Mouse (Mus musculus) T-helper 2 cell (primary cell): ENCODE data around the gene Cdh15.

Experiments
- in situ Hi-C: fragments of 300-600 bp; cut with MboI, MseI; formaldehyde crosslinking; loops from one replicate; pipeline ENCODE4 v1.15.1; 2025; ENCODE audit warnings: high pct_unique_total_duplicates

Cdh15 gene

GRCm38 (mm10) chr8:122883671-122884070, 35.9 kb downstream of the Cdh15 start:
- in situ Hi-C loops: no loop called here

DNA sequence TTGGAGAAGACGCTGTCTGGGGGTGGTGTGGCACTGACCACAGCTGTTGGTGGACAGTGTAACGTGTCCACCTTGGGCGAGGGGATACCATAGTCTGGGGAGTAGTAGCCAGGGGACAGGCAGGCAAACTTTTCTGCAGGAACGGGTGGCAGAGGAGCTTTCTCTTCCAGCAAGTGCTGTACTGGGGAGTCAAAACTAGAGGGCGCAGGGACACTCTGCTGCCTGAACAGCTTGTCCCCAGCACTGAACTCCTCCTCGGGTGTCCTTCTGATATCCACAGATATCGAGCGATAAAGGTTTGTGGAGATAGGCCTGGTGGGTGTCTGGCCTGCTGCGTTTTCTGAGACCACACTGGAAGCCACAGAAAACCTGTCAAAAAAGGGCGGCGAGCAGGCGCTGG, 43.7 kb downstream of the Cdh15 start:
- in situ Hi-C loops: no loop called here

DNA sequence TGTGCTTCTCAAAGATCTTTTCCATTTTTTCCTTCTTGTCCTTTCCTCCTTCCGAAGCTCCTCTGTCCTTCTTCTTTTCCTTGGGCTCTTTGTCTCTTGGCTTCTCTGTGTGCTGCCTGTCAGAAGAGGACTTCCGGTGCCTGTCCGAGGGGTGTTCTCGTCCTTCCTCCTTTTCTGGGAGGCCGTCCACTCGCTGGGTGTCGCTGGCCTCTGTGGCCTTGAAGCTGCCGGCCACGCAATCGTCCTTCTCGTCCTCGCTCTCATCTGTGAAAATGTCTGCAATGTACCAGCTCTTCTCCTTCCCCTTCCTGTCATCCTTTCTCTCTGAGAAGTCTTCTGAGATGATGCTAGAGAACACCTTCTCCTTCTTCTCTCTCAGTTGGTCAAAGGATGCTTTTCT, 45.7 kb downstream of the Cdh15 start:
- in situ Hi-C loops: no loop called here

GRCm38 (mm10) chr8:122896317-122896716, 48.6 kb downstream of the Cdh15 start:
- in situ Hi-C loops: no loop called here

DNA sequence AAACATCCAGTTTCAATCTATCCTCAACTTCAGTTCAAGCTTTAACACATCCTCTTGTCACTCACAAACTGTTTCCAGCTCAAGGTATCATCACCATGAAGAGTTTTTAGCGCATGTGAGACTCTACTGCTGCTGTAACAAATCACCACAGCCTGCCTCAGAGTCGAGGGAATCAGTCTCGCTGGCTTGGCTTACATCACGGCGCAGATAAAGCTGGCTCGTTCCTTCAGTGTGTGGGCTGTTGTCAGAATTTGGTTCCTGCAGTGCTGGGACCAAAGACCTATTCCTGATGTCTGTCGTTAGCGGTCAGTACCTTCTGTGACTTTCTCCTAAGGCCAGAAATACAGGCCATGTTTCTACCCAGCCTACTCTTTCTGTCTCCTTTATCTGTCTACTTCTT, 49.4 kb downstream of the Cdh15 start:
- in situ Hi-C loops: no loop called here

DNA sequence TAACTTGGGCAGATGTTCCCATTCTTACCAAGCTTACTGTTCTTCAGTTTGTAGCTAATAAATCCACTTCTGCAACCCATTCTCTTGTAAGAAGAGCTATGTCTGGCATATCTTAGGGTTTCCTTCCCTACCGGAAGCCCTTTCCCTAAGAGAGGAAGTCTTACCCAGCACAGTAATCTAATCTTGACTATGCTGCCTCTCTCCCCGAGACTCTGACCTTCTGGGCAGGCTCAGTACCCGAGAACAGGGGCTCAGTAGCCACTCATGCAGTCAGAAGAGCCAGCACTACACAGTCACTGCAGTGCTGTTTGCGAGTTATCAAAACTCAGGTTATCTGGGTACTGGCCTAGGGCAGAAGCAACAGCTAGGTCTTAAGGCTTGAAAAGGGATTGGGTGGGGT, 50.3 kb downstream of the Cdh15 start:
- in situ Hi-C loops: no loop called here

DNA sequence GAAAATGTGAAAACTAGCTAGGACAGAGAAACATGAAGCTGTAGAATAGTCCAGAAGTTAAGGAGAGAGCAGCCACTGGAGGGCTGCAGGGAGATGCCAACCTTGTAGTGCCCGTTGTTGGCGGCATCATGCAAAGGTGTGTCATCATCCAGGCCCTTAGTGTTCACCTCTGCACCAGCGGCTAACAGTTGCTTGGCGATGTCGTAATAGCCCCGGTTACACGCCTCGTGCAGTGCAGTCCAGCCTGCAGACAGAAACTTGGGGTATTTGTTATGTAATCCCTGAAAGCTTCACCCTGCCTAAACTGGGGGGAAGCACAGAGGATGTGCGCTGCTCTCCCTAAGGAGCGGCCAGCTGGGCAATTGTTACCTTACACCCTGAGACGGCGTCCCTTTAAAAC, 50.7 kb downstream of the Cdh15 start:
- in situ Hi-C loops: no loop called here

- in situ Hi-C loops: no loop called here
Measured at GRCm38 (mm10) chr8:122899085-122899484, 51.3 kb downstream of the Cdh15 start.

DNA sequence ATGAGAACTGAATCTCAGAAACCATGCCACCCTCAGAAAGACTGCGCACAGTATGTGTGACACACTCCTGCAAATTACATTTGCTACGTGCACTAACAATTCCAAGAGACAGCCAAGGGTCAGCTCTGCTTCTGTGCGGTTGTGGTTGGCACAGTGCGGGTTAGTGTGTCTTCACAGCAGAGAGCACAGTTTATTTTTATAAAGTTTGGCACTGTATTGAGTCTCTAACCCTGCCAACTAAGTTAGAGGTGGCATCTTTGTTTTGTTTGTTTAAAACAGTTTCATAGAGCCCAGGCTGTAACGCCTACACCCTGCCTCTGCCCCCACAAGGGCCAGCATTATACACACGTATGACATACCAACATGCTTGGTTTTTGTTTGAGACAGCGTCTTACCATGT, 53.7 kb downstream of the Cdh15 start:
- in situ Hi-C loops: no loop called here

GRCm38 (mm10) chr8:122901892-122902515, 54.2 kb downstream of the Cdh15 start:
- in situ Hi-C loops: no loop called here

- in situ Hi-C loops: no loop called here
Measured at GRCm38 (mm10) chr8:122902581-122902980, 54.8 kb downstream of the Cdh15 start.

DNA sequence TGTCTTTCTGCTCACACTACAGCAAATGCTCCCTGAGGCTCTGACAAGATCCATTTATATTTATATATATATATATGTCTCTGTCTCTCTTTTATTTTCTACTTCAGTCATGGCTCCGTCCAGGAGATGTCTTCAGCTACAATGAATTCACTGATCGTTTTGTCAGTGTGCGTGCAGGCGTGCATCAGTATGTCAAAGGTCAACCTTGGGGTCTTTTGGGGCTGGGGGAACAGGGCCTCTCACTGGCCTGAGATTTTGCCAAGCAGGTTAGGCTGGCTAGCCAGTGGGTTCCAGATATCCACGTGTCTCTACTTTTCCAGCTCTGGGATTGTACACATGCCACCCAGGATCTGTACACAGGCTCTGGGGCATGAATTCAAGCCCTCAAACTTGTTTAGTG, 55.2 kb downstream of the Cdh15 start:
- in situ Hi-C loops: no loop called here

- in situ Hi-C loops: no loop called here
Measured at GRCm38 (mm10) chr8:122904496-122904895, 56.7 kb downstream of the Cdh15 start.

- in situ Hi-C loops: no loop called here
Measured at GRCm38 (mm10) chr8:122905346-122905745, 57.6 kb downstream of the Cdh15 start.

DNA sequence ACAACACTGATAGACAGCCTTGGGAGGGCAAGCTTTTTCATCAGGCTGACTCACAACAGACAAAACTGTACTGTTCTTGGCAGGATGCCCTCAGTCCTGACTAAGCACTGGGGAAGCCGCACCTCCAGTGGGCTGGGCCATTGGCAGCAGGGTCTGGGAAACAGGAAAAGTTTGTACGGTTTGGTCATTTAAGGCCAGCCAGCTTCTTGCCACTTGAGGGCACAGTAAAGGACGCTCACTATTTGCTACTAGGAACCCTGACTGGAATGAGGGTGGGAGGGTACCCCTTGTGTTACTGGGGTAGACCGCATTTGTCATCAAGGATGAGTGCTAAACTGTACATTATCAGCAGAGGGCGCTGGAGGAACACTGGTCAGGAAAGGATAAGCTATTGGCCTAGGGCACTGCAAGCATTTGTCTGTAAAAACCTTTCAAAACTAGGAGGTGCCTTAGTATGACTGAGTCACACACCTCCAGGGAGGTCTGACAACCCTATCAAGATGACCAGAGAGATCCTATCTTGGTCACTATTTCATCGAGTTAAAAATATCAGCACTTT, 58.8 kb downstream of the Cdh15 start:
- in situ Hi-C loops: no loop called here

DNA sequence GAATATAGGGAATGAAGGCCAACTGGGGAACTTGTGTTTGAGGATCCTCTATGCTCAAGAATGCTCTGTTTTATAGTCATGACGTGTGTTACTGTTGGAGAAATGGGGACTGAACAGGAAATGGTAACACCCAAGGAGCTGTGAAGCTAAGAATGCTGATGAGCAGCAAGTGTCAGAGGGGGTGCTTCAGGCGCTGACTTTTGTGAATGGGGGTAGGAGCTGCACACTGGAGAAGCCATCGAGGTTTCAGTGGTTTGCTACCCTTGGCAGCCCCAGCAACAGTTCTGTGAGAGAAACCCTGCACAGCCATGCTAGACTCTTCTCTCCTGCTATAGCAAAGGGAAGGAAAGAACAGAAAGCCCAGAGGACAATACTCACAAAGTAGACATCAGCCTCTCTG, 64.4 kb downstream of the Cdh15 start:
- in situ Hi-C loops: no loop called here

DNA sequence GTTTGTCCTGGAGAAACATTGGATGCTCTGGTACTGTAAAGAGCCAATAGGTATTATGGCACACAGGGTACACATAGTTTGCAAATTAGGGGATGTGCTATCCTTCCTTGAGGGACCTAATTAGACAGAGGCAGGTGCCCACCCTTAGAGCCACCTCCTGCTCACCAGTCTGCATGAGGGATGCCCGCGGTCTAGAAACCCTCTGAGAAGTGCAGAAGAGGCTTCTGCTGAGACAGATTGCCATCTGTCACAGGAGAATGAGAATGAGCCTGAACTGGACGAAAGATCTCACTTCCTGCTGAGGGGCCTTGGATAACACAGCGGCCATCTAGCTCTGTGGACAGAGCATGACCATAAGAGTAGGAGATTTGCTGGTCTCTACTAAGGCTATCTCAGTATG, 65.1 kb downstream of the Cdh15 start:
- in situ Hi-C loops: no loop called here

GRCm38 (mm10) chr8:122916766-122917165, 69.0 kb downstream of the Cdh15 start:
- in situ Hi-C loops: no loop called here
